Mouse (Mus musculus) midbrain, embryonic 16.5 days (tissue): ENCODE measurements around the gene Gm3854. TPM values are rescaled to one million over a fixed set of nuclear protein-coding genes. Genes with fewer than 3 reads are reported as not detected.

ENCODE experiments used
- ATAC-seq: fragments of 200-750 bp; cut with Nextera tagmentation; 2 replicates; pipeline ENCODE4 v1.8.0; 2017; ENCODE audit warnings: moderate TSS enrichment
- H3K27ac ChIP-seq: fragments of 300-500 bp; sonication (generic); 2 replicates; pipeline ENCODE4 v1.5.1; 2014; ENCODE audit warnings: mild to moderate bottlenecking, low read length, mixed read lengths
- H3K27me3 ChIP-seq: fragments of 300-500 bp; sonication (generic); 2 replicates; pipeline ENCODE4 v1.6.1; 2014; ENCODE audit warnings: low read depth, low read length, mixed read lengths; ENCODE audit not compliant: control insufficient read depth, insufficient read depth
- H3K36me3 ChIP-seq: fragments of 300-500 bp; sonication (generic); 2 replicates; pipeline ENCODE4 v1.6.1; 2014; ENCODE audit warnings: mild to moderate bottlenecking, low read length, moderate library complexity, mixed read lengths; ENCODE audit not compliant: control insufficient read depth, insufficient read depth
- H3K4me1 ChIP-seq: fragments of 300-500 bp; sonication (generic); 2 replicates; pipeline ENCODE4 v1.6.1; 2014; ENCODE audit warnings: mild to moderate bottlenecking, low read length, mixed read lengths; ENCODE audit not compliant: control insufficient read depth, insufficient read depth
- H3K4me2 ChIP-seq: fragments of 300-500 bp; sonication (generic); 2 replicates; pipeline ENCODE4 v1.6.1; 2014; ENCODE audit warnings: mild to moderate bottlenecking, low read length, mixed read lengths
- H3K4me3 ChIP-seq: fragments of 300-500 bp; sonication (generic); 2 replicates; pipeline ENCODE4 v1.5.1; 2014; ENCODE audit warnings: low read depth, mild to moderate bottlenecking, low read length, moderate library complexity, mixed read lengths
- H3K9ac ChIP-seq: fragments of 300-500 bp; sonication (generic); 2 replicates; pipeline ENCODE4 v1.6.1; 2014; ENCODE audit warnings: low read depth, low read length, mixed read lengths
- H3K9me3 ChIP-seq: fragments of 300-500 bp; sonication (generic); replicated peaks from 2 replicates; pipeline ENCODE4 v1.6.1; 2014; ENCODE audit warnings: mild to moderate bottlenecking, low read length, mixed read lengths; ENCODE audit not compliant: control insufficient read depth, poor library complexity, severe bottlenecking
- WGBS: fragments of 180-500 bp; shearing (Covaris S2); extraction: QIAGEN DNeasy Blood & Tissue Kit; methylation state at CpG from one replicate; pipeline ENCODE4 v1.1.7; 2014; 5-methylcytosine and 5-hydroxymethylcytosine counted together
- polyA plus RNA-seq: library from polyadenylated mRNA; unstranded; fragments of >200 nt; fragmentation: Nextera tagmentation; extraction: Ambion mirVana; gene quantifications from 2 replicates; pipeline ENCODE4 v1.2.1, GENCODE M21; 2015

Gm3854 gene
- polyA plus RNA-seq, 1 experiment from 2014 or later, result 8.6 TPM

- H3K9me3 ChIP-seq, result no peaks in the 10 kb centered on the region
- H3K27me3 ChIP-seq, result no peaks in the 10 kb centered on the region
- H3K27ac ChIP-seq, result no peak overlapping the region
- H3K36me3 ChIP-seq, result peaks cover 14% of the 10 kb centered on the region
- no peak overlapping the region for H3K4me3 ChIP-seq
- no peak overlapping the region for H3K9ac ChIP-seq
- 88% methylated on average over 8 of the region's 8 CpGs for WGBS
- H3K4me2 ChIP-seq, result no peak overlapping the region
- no peak for ATAC-seq
- peaks cover 5% of the 10 kb centered on the region for H3K4me1 ChIP-seq
These were observed 34.9 kb downstream of the Gm3854 start for GRCm38 (mm10) chr7:6378441-6378840.

- H3K4me2 ChIP-seq, result no peak overlapping the region
- peaks cover 8% of the 10 kb centered on the region; the same call in 1 of the 2 replicates for H3K36me3 ChIP-seq
- WGBS, result 75% methylated on average over 2 of the region's 2 CpGs
- no peak for ATAC-seq
- H3K4me1 ChIP-seq, result peaks cover 17% of the 10 kb centered on the region
- no peak overlapping the region for H3K27ac ChIP-seq
- H3K9me3 ChIP-seq, result no peaks in the 10 kb centered on the region
- no peaks in the 10 kb centered on the region for H3K27me3 ChIP-seq
- no peak overlapping the region for H3K4me3 ChIP-seq
- H3K9ac ChIP-seq, result no peak overlapping the region
These were observed 37.9 kb downstream of the Gm3854 start for GRCm38 (mm10) chr7:6381431-6381830.

- Histone ChIP-seq H3K27ac (peak within 1 kb of the TSS; percentile 53), H3K9ac (peak within 1 kb of the TSS; percentile 88), H3K9me3 (no peaks in the 10 kb centered on the region), H3K36me3 (peaks cover 4% of the 10 kb centered on the region; the same call in 1 of the 2 replicates), H3K4me2 (peak within 1 kb of the TSS; percentile 90), H3K27me3 (no peaks in the 10 kb centered on the region), H3K4me1 (peaks cover 17% of the 10 kb centered on the region), H3K4me3 (peak within 1 kb of the TSS; percentile 75)
- peak; percentile 96 for ATAC-seq
- under 1% methylated on average over 28 of the region's 28 CpGs for WGBS
These were observed 39.5 kb downstream of the Gm3854 start, which contains the start of gene Zfp28 for GRCm38 (mm10) chr7:6383044-6383455. Gene Zfp28, plus strand, starts transcription at chr7:6383295.

- 0 out of 2 replicates have a peak, but pooled peaks cover 2% of the 10 kb centered on the region for H3K36me3 ChIP-seq
- 80% methylated on average over 8 of the region's 8 CpGs for WGBS
- peak overlapping the region; percentile 90 for H3K4me2 ChIP-seq
- peak overlapping the region; percentile 75 for H3K4me3 ChIP-seq
- H3K27ac ChIP-seq, result no peak overlapping the region
- H3K9me3 ChIP-seq, result no peaks in the 10 kb centered on the region
- peak overlapping the region; percentile 88; the same call in 1 of the 2 replicates for H3K9ac ChIP-seq
- no peaks in the 10 kb centered on the region for H3K27me3 ChIP-seq
- ATAC-seq, result peak; percentile 27
- peaks cover 17% of the 10 kb centered on the region for H3K4me1 ChIP-seq
These were observed 40.5 kb downstream of the Gm3854 start for GRCm38 (mm10) chr7:6384011-6384410.

- Histone ChIP-seq H3K4me2 (no peak overlapping the region), H3K27ac (no peak overlapping the region), H3K27me3 (no peaks in the 10 kb centered on the region), H3K9ac (no peak overlapping the region), H3K36me3 (peaks cover 20% of the 10 kb centered on the region), H3K4me3 (no peak overlapping the region), H3K9me3 (no peaks in the 10 kb centered on the region), H3K4me1 (peaks cover 17% of the 10 kb centered on the region)
- 93% methylated on average over 8 of the region's 8 CpGs for WGBS
- no peak for ATAC-seq
These were observed 43.4 kb downstream of the Gm3854 start for GRCm38 (mm10) chr7:6386995-6387394.

GRCm38 (mm10) chr7:6388971-6389370 is 45.4 kb downstream of the Gm3854 start:
- 90% methylated on average over 5 of the region's 5 CpGs for WGBS
- Histone ChIP-seq H3K9me3 (no peaks in the 10 kb centered on the region), H3K27me3 (no peaks in the 10 kb centered on the region), H3K4me1 (peaks cover 7% of the 10 kb centered on the region), H3K4me2 (no peak overlapping the region), H3K4me3 (no peak overlapping the region), H3K9ac (no peak overlapping the region), H3K27ac (no peak overlapping the region), H3K36me3 (peaks cover 36% of the 10 kb centered on the region)
- ATAC-seq, result no peak

GRCm38 (mm10) chr7:6389449-6389848 is 45.9 kb downstream of the Gm3854 start:
- Histone ChIP-seq H3K27ac (no peak overlapping the region), H3K9ac (no peak overlapping the region), H3K27me3 (no peaks in the 10 kb centered on the region), H3K4me2 (no peak overlapping the region), H3K9me3 (no peaks in the 10 kb centered on the region), H3K36me3 (peaks cover 38% of the 10 kb centered on the region), H3K4me1 (peaks cover 2% of the 10 kb centered on the region), H3K4me3 (no peak overlapping the region)
- no peak for ATAC-seq
- 74% methylated on average over 5 of the region's 5 CpGs for WGBS

GRCm38 (mm10) chr7:6397996-6398975 is 54.7 kb downstream of the Gm3854 start, which contains the start of gene Smim17:
Gene Smim17, plus strand, starts transcription at chr7:6398715.
- peak; percentile 94 for ATAC-seq
- Histone ChIP-seq H3K27ac (peak within 1 kb of the TSS; percentile 58), H3K36me3 (peaks cover 23% of the 10 kb centered on the region), H3K4me2 (peak within 1 kb of the TSS; percentile 87), H3K4me3 (peak within 1 kb of the TSS; percentile 54), H3K27me3 (no peaks in the 10 kb centered on the region), H3K9me3 (no peaks in the 10 kb centered on the region), H3K4me1 (peaks cover 12% of the 10 kb centered on the region), H3K9ac (peak within 1 kb of the TSS; percentile 65)
- WGBS, result 28% methylated on average over 25 of the region's 25 CpGs
